Mouse (Mus musculus) urinary bladder, postnatal 14 days (tissue): ENCODE results near the gene Fam83c.
A peak's percentile ranks its signal among the peaks of the same experiment; 100 is the strongest.

ENCODE experiments used
- DNase-seq: peaks from one replicate; pipeline ENCODE4 v3.0.0; 2021; ENCODE audit warnings: low spot score

Fam83c gene

DNA sequence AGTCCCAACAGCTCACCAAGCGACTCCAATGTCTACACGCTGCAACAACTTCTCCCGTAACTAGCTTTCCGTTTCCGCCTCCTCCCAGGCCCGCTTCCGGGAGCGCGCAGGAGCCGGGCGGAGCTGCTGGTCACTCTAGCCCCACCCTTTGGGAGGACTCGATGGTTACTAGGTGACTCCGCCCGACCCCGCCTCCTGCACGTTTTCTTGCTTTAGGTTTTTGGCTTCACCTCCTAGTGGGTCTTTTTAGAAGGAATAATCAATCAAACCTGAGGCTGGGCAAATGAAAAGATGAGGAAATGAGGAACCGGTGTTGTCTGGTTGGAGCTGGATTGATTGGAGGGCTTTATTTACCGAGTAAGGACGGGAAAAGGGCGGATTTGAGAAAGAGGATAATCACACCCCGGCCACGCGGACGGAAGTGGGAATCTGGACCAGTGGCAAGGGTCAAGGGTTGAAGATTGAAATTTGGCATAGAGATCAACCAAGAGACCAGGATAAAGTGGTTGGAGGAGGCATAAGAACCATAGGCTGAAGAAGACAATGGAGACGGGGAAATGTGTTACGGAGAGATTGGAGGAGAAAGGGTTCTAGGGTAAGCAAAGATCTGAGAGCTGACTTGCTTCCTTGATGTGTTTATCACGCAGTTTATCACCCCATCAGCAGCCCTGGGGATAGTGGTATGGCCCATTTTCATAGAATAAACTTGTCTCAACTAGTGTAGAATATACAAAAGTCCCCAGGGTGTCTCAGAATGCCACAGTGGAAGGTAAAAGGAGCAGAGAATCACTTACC, 7.8 kb downstream of the Fam83c start, which contains the start of gene Eif6:
Gene Eif6 (minus strand): TSS at position 296 of the 795 bp plus-strand sequence.
- peak; percentile 91 for DNase-seq

DNA sequence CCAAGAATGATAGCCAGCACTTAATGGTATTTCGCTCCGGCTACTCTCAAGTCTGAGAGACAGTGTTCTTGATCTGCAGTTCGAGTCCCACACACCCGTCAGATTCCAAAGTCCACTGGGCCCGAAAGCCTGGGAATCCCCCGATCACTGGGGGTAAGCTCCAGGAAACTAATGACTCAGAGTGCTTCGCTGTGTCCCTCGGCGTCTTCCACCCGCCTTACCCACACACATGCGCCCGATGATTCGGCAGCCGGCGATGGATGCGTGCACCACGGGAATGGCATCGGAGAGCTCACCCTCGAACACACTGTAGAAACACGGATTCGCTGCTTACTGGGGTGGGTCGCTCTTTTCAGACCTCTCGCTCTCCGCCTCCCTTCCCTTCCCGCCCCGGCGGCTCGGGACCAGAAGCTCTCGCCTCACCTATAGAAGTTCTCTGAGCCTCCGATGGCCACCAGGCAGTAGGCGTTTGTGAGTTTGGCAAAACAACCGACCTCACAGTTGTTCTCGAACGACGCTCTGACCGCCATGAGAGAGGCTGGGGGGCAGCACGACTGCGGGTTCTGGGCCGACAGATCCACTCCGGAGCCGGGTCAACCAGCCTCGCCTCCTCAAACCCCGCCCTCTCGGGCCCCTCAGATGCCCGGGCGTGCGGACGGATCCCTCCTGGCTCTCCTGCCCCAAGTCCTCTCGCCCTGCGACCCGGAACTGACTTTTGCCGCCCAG, 8.6 kb downstream of the Fam83c start:
- DNase-seq: no peak

DNA sequence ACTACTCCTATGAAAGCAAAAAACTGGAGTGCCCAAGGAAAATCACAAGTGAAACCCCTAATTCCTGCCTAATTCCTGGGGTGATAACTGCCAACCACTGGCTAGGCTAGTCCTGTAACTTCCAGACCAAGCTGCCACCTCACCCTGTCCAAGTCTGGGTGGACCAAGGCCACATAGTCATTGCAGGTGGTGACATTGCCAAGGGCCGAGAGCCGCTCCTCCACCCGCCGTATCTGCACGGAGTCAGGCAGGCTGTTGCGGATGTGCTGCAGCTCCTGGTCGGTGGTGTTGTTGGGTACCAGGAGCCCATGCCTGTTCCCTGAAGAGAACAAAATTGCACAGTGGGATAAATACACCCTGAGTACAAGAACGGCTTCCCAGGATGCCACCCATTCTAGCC, 10.9 kb downstream of the Fam83c start:
- DNase-seq: no peak

DNA sequence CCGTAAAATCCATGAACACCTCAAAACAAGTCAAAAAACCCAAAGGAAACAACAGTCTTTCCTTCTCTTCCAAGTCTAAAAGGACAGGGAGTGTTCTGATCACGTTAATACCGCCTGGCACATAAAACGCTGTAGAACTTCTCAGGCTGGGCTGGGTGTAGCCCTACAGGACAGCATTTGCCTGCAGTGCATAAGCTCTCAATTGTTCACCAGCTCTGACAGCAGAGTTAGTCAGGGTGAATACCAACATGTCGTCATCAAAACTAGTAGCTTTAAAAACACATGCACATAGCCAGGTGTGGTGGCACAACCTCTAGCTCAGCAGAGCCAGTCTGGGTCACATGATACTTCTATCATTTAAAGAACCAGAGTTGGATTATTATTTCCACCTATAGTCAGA, 13.9 kb downstream of the Fam83c start:
- no peak for DNase-seq

DNA sequence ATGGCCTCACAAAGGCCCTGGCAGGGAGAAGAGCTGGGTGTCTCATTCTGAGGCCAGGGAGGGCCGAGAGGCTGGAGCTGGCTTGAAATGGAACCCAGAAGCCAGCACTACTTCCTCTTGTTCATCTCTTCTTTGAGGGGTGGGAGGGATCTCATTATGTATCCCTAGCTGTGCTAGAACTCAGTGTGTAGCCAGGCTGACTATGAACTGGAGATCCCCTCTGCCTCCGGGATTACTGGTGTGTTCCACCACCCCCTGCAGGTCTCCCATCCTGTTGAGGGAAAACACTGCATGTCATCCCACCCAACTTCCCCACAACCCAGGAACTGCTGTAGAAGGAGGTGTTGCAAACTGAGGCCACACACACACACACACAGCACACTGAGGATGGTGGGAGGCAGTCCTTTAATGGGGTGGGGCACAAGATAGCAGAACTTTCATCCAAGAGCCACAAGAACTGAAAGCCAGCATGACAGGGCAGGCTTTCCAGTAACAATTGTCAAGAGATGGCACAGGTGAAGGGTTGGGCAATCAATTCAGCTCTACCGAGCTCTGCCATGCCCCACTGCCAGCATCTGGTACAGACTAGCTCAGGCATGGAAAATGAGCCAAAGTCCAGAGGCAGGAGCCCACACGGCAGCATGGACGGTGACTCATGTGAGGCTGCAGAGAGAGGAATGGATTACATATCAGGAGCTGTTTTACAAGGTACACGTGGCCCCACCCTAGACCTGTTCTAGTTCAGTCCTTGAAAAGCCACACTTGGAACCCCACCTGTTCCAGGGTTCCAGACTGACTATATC, 15.0 kb downstream of the Fam83c start:
- peak; percentile 37 for DNase-seq

DNA sequence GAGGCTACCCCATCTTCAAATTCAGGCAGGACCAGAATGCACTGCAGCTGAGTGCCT, 15.4 kb downstream of the Fam83c start, which contains the start of gene BC029722:
Gene BC029722 (minus strand): TSS at position 35 of the 57 bp plus-strand sequence.
- no peak for DNase-seq

DNA sequence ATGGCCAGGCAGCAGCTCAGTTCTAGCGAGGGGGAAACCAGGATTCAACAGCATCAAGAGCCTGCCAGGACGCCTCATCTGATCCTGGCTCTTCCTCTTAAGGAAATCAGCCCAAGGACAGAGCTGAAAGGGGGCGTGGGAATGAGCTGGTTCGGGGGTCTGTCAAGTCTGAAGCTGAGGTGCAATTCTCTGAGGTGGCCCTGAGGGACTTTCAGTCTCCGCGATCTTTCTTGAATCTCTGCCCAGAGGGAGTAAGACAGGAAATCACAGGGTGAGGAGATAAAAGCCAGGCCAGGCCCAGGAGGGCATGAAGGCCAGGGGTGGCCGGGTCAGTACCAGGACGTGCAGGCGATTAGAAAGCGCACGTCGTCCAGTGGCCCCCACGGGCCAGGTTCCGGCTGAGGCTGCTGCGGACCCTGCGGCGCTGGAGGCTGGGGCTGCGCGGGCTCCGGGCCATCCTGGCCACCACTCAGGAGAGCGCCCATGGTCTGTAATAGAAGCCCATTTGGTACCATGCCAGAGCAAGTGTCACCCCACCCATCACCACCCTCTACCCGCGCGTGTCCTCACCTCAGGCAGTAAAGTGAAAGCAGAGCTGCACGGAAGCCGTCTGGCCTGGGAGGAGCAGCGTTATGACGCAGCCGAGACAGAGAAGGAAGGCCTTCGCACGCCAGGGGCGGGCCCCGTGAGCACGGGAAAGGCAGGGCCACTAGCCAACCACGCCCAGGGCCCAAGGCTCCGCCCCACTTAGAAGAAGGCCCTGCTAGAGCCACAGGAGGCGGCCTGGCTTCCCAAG, 15.9 kb downstream of the Fam83c start:
- peak; percentile 97 for DNase-seq

DNA sequence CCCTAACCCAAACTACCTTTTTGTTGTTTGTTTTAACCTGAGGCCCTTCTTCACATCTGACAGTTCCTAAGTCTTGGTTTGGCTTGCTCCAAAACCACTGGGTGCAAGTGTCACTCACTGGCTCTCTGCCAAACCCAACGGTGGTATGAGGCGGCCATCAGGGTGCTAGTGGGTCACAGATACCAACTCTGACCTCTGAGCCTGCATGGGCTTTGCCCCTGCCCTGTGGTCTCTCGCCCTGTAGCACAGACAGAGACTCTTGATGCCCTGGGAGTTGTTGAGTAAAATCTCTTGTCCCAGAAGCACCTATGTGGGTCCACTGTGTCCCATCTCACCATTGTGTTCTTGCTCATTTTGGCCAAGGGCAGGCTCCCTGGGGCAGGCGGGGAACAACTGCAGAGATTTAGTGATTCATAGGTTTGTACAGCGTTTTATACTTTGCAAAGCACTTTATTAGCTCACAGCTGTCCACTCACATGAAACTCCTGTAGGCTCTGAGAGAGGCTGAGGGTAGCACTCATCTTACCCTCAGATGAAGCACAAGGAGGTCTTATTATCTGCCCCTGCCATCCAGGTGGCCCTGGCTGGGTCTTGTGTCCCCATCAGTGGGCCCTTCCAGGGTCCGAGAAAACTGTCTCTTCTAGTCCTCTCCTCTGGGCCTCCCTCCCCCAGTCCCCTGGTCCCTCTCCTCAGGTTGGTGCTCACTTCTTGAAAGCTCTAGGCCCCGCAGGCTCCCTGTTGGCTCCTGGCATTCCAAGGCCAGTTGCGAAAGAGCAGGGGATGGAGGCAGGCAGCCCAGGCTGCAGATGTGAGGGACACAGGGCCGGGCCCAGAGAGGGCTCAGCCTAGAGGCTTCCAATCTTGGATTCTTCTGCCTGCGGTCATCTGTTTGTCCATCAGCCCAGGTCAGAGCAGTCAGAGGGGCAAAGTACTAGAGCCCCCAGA, 17.1 kb downstream of the Fam83c start:
- peak; percentile 47 for DNase-seq

DNA sequence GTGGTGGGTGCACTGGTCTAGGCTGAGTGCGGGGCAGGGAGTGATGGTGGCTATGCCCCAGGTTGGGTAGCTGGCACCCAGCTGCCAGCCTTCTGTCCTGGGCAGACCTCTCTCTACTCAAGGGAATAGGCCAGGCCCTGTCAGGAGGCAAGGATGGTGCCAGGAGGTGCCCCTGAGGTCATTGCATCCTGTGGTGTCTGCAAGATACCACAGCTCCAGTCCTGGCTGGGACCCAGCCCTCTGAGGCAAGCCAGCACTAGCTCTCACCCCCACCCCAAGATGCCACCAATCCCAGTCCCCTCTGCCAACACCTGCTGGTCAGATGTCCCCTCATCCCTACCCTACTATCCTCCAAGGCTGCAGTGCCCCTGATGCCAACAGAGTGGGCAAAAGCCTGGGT, 18.5 kb downstream of the Fam83c start:
- DNase-seq: no peak

DNA sequence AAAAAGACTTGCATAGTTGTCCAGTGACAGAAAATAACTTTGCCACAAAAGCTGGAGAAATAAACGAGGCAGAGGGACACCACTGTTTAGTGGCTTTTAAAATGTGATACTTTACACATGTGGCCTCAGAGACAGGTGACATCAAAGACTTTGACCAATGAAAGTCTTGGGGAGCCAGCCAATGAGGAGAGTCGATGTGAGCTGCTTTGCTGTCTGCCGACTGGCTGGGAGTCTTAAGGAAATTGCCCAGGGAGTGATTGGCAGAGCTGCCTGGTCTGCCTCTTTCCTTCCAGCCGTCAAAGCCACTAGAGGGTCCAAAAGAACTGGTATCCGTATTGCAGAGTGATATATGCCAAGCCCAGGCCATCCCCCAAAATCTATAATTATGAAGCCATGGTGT, 19.8 kb downstream of the Fam83c start:
- DNase-seq: no peak

DNA sequence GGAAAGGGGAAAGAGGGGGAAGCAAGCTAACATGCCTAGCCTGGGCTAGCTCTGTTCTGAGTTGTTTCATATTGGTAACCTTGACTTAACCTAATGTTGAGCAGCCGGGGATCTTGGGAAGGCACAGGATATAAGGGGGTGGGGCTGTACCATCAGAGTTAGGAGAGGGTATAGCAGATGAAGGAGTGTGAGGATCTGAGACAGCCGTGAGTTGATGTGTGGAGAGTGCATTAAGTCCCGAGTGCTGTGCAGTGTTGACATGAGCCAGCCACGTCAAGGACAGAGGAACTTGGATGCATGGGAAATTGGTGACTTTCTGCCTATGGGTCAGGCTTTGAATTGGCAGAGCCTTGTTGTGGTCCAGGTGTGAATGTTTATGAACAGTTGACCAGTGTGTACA, 22.0 kb downstream of the Fam83c start:
- no peak for DNase-seq

DNA sequence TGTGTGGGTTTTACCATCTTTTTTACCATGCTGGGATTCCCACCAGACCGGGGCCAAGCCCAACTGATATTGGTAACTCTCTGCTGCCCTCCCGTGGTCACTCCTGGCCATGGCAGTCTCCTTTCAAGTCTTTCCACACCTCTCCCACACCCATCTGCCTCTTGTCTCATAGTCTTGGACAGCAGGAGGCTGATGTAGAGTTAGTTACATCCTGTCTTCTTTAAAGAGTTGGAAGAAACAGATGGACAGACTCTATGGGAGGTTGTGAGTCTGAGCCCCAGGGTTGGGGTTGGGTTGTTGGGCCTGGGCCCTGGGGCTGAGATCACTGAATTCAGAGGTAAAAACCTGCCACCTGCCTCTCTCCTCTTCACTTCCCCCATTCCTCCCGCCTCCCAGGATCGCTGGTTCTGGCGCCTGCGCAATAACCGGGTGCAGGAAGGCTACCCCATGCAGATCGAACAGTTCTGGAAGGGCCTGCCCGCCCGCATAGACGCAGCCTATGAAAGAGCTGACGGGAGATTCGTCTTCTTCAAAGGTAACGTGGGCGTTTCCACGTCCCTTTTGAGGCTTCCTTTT, 22.7 kb downstream of the Fam83c start:
- DNase-seq: peak; percentile 79

DNA sequence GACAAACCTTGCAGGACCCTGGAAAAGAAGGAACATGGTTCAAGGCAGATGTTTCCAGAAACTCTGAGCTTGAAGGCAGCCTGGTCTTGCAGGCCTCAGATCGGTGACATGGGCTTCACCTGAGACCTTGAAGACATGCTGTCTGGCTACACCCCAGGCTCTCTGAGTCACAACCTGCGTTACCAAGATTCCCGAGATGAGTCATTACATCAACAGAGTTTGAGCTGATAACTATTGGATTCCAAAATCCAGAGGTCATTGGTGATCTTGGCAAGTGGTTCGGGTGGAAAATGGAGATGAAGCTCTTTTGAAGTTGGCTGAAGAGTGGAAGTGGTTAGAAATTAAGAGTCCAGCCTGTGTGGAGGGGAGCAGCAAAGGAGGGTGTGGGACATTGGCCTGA, 25.0 kb downstream of the Fam83c start:
- DNase-seq: no peak

DNA sequence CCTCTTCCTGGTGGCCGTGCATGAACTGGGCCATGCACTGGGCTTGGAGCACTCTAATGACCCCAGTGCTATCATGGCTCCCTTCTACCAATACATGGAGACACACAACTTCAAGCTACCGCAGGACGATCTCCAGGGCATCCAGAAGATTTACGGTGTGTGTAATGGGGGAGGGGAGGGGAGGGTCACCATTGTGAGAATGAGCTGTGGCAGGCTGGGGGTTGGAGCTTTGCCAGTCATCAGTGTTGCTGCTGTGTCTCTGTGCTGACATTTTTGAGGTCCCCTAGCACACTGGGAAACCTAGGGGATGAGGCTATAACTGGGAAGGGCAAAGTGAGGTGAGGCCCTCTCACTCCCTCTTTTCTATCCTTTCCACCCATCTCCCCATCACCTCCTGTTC, 27.2 kb downstream of the Fam83c start:
- DNase-seq: no peak

DNA sequence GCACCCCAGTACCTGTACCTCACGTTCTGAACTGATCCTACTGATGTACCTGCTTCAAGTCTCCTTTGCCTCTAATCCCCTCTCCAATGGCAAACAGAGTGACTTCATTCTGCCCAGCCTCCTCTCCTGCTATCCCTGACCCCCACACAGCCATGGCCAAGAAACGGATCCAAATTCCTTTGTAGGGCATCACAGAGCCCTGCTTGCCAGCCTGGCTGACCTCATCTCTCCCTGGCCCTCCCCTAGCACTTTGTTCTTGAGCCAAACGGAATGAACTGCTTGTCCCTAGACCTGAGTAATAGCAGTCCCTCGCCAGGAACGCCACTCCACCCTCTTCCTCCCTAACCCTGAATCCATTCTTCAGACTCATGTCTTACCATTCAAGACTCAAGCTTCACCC, 28.1 kb downstream of the Fam83c start:
- DNase-seq: no peak

DNA sequence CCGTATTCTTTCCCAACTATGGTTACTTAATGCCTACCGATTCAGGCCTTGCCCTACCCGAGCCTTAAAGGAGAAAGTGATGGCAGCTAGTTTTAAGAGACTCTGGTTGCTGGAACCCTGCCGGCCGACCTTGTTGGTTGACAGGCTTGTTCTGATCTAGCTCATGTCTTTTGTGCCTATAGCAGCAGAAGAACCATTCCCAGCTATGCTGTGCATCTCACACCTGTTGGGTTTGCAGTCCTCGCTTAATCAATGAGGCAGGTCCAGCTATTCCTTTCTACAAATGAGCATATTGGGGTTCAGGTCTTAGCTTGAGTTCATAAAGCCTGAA, 28.8 kb downstream of the Fam83c start:
- no peak for DNase-seq

DNA sequence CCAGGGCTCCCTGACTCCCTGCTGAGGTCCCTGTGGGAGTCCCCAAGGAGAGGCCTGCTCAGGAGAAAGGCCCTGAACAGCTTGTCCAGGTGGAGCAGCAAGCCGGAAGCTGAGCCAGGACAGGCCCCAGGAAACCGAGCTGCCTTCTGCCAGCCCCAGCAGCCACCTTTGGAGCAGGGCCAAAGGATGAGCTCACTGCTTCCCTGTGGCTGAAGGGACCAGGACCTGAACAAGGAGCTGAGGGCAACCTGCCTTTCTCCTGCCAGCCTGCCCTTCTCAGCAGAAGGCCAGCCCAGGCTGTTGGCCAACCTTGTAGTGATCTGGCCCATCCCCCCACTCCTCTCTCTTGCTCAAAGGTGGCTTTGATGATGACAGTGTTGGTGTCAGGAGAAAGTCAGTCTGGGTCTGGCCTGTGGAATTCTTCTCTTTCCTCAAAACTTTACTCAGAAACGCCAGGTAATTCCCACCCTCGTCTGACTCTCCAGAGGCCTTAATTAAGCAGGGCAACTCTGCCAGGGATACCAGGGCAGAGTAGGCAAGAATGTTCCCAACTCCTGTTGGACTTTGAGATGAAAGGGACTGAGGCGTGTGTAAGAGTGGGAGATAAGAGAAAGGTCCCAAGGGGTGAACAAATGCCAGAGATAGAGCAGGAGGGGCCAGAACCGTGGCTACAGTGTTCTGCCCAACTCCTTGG, 29.3 kb downstream of the Fam83c start:
- DNase-seq: peak; percentile 55

DNA sequence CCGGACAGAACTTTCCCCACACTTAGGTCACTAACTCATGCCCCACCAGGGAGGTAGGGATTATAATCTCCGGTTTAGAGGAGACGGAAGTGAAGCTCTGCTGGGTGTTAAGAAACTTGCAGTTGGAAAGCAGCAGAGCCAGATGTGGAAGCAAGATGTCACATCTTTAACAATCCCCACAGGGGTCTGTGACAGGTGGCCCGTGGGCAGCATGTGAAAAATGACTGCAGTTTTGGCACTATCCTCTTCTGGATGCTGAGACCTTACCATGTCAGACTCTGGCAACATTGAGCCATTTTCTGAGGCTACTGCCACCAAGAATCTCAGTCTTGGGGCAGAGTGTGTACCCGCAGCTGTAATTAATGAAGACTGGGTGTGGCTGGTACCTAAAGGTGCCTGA, 30.6 kb downstream of the Fam83c start:
- DNase-seq: no peak

DNA sequence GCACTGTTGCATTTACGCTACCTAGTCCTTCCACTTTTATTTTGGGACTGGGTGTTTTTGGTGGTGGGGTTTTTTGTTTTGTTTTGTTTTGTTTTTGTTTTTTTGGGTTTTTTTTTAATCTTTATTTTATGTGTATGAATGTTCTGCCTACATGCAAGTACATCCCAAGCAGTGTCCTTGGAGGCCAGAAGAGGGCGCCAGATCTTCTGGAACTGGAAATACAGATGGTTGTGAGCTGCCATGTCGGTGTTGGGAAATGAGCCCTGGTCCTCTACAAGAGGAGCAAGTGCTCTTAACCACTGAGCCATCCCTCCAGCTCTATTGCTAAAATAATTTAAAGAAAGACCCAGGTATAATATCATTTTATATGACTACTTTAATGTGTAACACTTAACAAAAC, 31.9 kb downstream of the Fam83c start:
- DNase-seq: no peak

DNA sequence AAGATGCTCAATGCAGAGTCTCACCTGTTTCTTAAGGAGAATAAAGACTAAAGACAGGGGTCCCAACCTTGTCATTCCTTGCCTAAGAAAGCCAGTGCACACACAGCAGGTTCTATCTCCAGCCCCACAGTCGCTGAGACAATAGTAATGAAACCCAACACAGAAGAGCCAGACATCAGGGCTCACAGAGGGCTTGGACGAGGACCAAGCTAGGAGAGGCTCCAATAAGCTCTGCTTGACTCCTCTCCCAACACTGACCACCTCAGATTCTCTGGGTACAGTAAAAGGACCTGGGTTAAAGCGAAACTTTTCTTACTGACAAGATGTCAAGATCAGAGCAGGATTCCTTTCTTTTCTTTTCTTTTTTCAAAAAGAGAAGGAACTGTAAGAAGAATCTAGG, 36.0 kb downstream of the Fam83c start:
- no peak for DNase-seq
